Mouse (Mus musculus): ENCODE data around the gene Wdr53.

DNA sequence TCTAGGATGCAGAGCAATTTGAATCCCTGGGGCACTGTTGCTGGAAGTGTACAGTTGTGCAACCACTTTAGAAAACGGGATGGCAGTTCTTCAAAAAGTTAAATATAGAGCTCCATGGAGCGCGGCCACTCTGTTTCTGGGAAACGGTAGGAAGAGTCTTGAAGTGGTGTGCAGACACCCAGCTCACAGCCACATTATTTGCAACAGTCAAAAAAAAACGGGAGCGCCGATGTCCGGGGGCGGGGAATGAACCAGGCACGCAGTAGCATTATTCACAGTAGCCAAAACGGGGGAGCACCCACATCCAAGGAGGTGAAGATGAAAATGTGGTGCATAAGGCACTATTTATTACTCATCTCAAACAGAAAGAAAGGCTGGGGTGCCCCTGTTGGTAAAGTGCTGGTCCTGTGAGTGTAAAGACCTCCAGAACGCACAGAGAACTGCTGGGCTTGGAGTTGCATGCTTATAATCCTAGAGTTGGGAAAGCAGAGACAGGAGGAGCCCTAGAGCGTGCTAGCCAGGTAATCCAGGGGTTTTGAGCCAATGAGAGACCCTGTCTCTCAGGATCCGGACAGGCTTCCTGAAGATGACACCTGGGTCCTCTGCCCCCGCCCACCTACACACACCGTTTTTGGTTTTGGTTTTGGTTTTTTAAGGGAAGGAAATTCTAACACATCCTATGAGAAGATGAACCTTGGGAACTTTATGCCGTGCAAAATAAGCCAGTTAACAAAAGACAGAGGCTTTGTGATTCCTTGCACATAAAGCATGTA is 32.0 kb upstream of the Wdr53 start:
- TF ChIP-seq POLR2A (IDR thresholded peaks at IDR 0.05; ENCODE audit: insufficient read depth, low read length) (no peak), CTCF (IDR thresholded peaks at IDR 0.05; ENCODE audit: low read depth, low read length) (no peak), EP300 (IDR thresholded peaks at IDR 0.05; ENCODE audit: insufficient read depth, low read depth, low read length) (no peak)

Data from ES-Bruce4 (cell line).